Mouse (Mus musculus) thymus, postnatal 0 days (tissue): ENCODE measurements around the gene Hoxc4. TPM values are rescaled to one million over a fixed set of nuclear protein-coding genes. Genes with fewer than 3 reads are reported as not detected.

Source experiments
- DNase-seq: peaks from one replicate; pipeline ENCODE4 v3.0.0-alpha.2; 2015; ENCODE audit warnings: low spot score
- polyA plus RNA-seq: library from polyadenylated mRNA; unstranded; fragments of >200 nt; fragmentation: Nextera tagmentation; extraction: Ambion mirVana; gene quantifications from 2 replicates; pipeline ENCODE4 v1.2.1, GENCODE M21; 2015

Gene Hoxc4
- polyA plus RNA-seq: 0.07 and 0.17 TPM in 2 replicates

GRCm38 (mm10) chr15:103018636-103019035, at the start of gene Hoxc4:
TSS of gene Hoxc4 (plus strand) at chr15:103018934.
- DNase-seq: no peak

GRCm38 (mm10) chr15:102969296-102969695, 49.4 kb upstream of the Hoxc4 start:
- no peak for DNase-seq

- DNase-seq: no peak
Observed at GRCm38 (mm10) chr15:102970740-102971139, 48.0 kb upstream of the Hoxc4 start.

GRCm38 (mm10) chr15:102972254-102972653, 46.5 kb upstream of the Hoxc4 start:
- DNase-seq: no peak

GRCm38 (mm10) chr15:102972753-102973152, 46.0 kb upstream of the Hoxc4 start:
- DNase-seq: no peak

- no peak for DNase-seq
Observed at GRCm38 (mm10) chr15:102975034-102975433, 43.7 kb upstream of the Hoxc4 start.

GRCm38 (mm10) chr15:102975688-102976111, 43.0 kb upstream of the Hoxc4 start:
- DNase-seq: no peak

- no peak for DNase-seq
Observed at GRCm38 (mm10) chr15:102976171-102976570, 42.6 kb upstream of the Hoxc4 start, which contains the start of gene Hoxc9. TSS of gene Hoxc9 (plus strand) at chr15:102976439.

GRCm38 (mm10) chr15:102976631-102977422, 41.9 kb upstream of the Hoxc4 start:
- no peak for DNase-seq

- DNase-seq: no peak
Observed at GRCm38 (mm10) chr15:102977423-102977974, 41.2 kb upstream of the Hoxc4 start.

- DNase-seq: no peak
Observed at GRCm38 (mm10) chr15:102978615-102979515, 39.9 kb upstream of the Hoxc4 start.

- no peak for DNase-seq
Observed at GRCm38 (mm10) chr15:102979936-102980335, 38.8 kb upstream of the Hoxc4 start.

- DNase-seq: no peak
Observed at GRCm38 (mm10) chr15:102980352-102980751, 38.4 kb upstream of the Hoxc4 start.

GRCm38 (mm10) chr15:102980912-102981311, 37.8 kb upstream of the Hoxc4 start:
- no peak for DNase-seq

GRCm38 (mm10) chr15:102981379-102982288, 37.1 kb upstream of the Hoxc4 start:
- no peak for DNase-seq

GRCm38 (mm10) chr15:102983716-102984115, 35.0 kb upstream of the Hoxc4 start:
- DNase-seq: no peak

GRCm38 (mm10) chr15:102984521-102984920, 34.2 kb upstream of the Hoxc4 start:
- DNase-seq: no peak

- no peak for DNase-seq
Observed at GRCm38 (mm10) chr15:102984925-102985324, 33.8 kb upstream of the Hoxc4 start.

GRCm38 (mm10) chr15:102987124-102987833, 31.5 kb upstream of the Hoxc4 start:
- peak; percentile 79 for DNase-seq

GRCm38 (mm10) chr15:102988078-102988477, 30.7 kb upstream of the Hoxc4 start:
- DNase-seq: no peak
